Mouse (Mus musculus): ENCODE data around the gene Syce3. TPM values are rescaled to one million over a fixed set of nuclear protein-coding genes. Genes with fewer than 3 reads are reported as not detected.
"Not testable (repeated sequence)": the region's sequence is repeated elsewhere in the genome, so short reads cannot be mapped to it uniquely, and the experiment has no call there.

Gene Syce3
- not detected for total RNA-seq (2021)
- long read RNA-seq, experiment 1, partial matches to known transcripts, result 1 of 2 reads
- long read RNA-seq, experiment 1, other reads (novel, unspliced or antisense), result 1 of 2 reads
- long read RNA-seq, experiment 2, partial matches to known transcripts, result 0 of 2 reads
- long read RNA-seq, experiment 2, other reads (novel, unspliced or antisense), result 2 of 2 reads

DNA sequence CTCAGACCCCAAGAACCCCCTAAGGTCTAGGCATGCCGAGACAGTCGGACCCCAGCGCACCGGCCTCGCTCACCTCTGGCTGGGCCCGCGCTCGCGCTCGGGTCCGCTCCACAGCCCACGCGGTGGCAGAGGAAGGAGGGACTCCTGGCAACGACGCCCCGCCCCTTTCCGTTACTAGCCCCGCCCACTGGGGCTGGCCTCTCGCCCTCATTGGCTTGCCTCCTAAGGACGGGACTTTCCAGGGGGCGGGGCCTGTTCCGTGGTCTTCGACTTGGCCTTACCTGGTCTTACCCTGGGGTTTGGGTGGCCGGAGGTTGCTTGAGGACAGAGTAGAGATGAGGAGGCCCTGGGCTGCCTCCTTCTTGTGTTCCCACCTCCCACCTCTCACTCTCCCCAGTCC is at the start of gene Syce3:
TSS of gene Syce3 (minus strand) at position 386 of the 400 bp plus-strand sequence.
- no peak for DNase-seq

DNA sequence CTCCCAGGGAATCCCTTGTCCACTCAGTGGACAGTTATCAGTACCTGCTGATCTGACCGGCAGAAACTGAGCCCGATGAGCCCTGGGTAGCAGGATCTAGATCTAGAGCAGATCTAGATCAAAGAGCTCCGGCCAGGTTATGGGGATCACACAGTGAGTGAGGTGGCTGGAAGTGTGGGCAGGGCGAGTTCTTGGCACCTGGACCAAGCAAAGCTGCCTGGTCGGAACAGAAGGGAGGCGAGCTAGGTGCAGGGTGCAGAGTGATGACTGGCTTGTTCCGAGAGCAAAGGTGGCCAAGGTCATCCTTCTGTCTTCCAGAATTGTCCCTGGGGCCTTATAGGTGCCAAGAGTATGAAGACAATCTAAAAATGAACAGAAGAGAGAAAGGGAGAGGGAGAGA is 49.5 kb upstream of the Syce3 start:
- DNase-seq, result no peak

DNA sequence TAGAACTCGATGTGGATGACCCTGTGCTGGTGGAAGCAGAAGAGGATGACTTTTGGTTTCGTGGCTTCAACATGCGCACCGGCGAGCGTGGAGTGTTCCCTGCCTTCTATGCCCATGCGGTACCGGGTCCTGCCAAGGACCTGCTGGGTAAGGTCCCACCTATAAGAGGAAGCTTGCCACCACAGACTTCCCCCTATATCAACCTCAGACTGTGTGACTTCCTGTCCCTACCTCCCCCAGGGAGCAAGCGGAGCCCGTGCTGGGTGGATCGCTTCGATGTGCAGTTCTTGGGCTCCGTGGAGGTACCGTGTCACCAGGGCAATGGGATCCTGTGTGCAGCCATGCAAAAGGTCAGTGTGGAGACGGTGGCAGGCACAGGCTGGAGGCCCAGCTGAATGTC is 48.6 kb upstream of the Syce3 start:
- DNase-seq, result no peak

DNA sequence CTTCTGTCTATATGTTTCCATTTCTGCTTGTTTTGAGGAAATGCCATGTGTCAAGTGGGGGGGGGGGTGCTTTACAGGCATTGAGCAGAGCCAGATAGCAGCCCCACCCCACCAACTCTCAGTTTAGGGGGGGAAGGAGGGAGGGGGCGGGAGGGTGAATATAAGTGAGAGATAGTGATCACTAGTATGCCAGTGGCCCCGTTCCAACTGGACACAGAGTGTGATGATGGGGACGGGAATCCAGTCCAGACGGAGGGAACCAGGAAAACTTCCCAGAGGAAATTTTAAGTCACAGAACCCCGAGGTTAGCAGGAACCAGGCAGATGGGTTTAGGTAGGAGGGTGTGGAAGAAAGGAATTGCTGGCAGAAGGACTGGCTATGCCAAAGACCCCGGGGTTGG is 45.3 kb upstream of the Syce3 start:
- no peak for DNase-seq

DNA sequence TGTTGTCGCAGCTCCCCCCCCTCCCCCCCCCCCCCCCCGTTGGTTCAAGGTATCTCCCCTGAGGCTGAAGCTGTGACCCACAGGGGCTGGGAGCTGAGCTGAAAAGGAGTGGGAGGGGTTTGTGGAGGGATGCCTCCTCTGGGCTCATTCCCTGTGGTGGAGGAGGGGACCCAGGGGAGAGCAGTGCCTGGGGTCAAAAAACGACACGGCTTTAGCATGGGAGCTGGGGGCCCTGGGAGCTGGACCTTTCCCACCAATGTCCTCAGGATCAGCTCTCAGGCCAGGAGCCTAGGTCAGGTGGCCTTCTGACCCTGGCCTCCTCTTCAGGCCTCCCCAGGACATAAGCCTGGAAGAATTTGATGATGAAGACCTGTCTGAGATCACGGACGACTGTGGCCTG is 44.6 kb upstream of the Syce3 start:
- DNase-seq, result no peak

DNA sequence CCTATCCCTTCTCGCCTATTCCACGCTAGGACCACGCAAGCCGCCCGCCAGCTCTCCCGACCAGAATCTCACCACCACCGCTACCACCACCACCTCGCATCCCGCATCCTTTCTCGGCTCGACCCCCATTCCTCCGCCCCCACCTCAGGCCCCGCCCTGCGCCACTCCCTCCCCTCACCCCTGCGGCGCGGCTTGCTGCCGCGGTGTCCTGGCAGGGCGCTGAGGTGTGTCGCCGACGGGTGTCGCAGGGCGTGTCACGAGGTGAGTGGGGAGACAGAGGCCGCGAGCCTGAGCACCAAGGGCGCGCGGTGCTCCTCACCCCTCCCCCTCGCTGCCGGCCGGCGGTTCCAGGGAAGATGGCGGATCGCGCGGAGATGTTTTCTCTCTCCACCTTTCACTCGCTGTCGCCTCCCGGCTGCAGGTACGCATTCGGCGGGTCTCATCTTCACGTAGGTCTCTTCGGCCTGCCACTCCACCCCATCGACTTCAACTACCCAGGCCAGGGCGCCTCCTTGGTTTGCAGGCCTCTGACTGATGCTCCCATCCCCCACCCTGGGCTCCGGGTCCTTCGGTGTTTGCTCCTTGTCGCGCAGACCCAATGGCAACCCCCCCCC is 43.7 kb upstream of the Syce3 start, which contains the start of gene Mapk8ip2:
TSS of gene Mapk8ip2 (plus strand) at position 49 of the 614 bp plus-strand sequence.
- DNase-seq, result no peak

DNA sequence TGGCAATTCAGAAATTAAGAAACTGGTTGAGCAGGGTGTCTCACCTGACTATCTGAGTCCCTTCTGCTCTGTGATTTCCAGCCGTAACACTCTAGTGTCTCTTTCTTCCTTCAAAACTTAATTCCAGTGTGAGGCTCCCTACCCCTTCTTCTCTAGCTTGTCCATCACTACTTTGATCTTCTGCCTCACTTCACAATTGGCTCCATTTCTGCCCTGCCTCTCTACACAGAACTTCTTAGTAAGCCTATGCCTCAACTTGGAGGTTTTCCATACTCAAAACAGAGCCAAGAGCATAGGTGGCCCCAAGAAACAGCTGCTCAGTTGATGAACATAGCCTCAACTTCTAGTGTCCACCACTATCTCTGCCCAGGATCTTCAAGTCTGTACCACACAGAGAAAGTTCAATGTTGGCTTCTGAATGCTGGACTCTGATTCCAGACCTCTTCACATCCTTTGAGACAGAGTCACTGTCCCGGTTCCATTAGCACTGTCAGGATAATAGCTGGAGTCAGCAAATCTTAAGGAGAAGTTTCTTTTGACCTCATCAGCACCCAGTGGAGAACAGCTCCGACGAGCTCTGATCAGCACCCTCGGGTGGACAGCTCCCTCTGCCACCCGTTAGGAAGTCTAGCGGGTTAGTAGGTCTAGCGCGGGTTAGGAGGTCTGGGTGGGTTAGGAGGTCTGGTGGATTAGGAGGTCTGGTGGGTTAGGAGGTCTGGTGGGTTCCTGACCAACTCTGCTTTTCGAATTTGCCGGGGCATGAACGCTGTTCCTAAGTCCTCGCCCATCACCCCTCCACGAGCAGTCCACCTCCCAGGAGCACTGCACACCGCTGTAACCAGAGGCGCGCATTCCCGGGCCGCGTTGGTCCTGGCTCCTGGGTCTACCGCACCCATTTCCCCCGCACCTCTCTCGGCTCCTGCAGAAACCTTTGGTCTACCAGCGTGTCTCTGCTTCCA is 42.9 kb upstream of the Syce3 start:
- DNase-seq, result peak in 1 of 2 experiments; percentile 80

DNA sequence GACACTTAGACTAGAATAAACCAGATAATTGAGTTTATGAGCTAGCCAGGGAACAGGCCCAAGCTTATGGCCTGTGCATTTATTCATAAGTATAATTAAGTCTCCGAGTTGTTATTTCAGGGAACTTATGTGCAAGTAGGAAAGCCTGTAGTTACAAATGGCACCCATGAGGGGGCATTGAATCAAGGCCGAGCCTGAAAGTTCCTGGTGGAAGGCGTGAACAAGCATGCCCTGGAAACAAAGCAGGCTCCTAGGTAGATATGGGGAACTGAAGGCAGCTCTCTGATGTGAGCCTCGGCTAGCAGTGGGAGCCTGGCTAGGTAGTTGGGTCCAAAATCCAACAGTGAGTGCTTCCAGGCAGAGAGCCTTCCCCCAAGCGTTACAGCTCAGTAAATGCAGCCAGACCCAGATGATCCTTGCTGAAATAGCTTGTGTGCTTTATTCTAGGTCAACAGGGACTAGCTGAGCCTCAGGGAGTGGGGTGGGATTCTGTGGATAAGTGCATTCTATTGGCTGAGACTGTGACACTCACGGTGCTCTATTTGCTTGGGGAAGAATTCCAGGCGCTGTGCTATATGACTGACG is 32.3 kb upstream of the Syce3 start:
- no peak for DNase-seq

DNA sequence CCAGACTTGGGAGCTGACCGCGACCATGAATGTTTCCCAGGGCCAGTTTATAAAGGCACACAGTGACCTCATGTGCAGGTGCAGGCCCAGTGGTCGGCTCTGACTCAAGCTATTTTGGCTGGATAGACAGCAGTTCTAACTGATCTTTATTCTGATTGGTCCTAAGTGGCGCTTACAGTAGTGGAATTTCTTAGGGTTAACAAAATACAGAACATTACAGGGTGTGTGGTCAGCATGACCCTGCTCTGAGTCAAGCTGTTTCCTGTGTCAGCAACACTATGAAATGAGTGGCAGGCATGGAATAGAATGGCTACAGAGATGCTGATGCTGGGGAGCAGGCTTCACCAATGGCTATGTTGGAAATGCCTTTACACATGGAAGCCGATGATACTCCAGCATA is 25.6 kb upstream of the Syce3 start:
- DNase-seq, result no peak

DNA sequence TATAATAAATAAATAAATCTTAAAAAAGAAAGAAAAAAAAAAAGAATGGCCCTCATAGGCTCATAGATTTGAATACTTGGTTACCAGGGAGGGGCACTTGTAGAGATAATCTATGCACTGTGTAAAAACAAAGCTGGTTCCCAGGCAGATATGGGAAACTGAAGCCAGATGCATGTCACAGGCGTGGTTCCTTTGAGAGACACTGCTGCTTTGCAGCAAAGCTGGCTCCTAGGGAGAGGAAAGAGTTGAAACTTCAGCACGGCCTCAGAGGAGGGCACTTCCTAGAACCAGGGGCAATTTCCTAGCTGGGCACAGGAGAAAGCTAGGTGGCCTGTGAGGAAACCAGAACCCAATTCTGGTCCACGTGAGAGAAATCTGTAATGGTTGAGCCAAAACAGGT is 23.8 kb upstream of the Syce3 start:
- DNase-seq, result no peak

DNA sequence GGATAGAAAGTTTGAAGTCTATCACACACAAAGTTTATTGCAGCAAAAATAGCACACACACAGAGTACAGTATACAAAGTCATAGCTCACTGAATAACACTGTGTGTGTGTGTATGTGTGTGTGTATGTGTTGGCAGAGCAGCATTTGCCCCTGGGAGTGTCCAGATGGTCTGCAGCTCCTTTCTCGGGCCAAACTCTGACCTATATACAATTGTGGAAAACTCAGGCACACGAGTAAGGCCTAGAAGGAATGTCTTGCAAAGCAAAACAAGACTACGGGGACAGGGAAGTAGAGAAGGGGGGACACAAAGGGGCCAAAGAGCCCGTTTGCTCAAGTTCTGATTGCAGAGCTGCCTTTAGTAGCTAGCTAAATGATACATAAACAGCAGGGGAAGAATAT is 22.6 kb upstream of the Syce3 start:
- no peak for DNase-seq

DNA sequence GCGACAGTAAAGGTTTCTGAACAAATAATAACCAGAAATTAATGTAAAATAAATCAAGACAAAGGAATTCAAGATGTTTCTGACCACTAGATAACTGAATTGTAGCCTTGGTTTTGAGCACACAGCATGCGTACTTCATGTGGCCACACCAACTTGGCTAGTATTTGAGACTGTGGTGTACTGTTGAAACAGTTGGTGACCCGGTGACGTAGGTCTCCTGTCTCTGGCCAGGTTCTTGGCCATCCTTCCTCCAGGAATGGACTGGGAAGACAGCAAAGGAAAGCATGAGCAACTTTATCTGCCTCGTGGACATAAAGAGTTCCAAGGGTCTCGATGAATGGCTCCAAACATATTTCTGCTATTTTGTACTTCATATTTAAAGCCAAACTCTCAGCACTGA is 21.5 kb upstream of the Syce3 start:
- no peak for DNase-seq

DNA sequence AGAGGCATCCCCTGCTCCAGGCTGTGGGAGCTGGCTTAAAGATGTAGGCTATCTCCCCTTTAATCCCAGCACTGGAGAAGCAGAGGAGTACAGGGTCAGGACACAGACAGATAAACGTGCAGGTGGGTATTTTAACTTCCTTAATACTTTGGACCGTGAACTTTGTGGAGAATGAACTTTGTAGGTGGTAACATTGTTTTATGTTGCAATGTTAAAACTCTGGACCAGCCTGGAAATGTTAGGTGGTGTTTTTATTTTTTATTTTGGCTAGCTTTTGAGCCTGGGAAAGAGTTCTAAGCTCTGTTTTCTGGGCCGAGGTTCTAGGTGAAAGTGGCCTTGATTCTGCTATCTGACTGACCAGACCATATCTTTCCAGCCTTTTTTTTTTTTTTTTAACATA is 21.0 kb upstream of the Syce3 start:
- DNase-seq, result no peak

DNA sequence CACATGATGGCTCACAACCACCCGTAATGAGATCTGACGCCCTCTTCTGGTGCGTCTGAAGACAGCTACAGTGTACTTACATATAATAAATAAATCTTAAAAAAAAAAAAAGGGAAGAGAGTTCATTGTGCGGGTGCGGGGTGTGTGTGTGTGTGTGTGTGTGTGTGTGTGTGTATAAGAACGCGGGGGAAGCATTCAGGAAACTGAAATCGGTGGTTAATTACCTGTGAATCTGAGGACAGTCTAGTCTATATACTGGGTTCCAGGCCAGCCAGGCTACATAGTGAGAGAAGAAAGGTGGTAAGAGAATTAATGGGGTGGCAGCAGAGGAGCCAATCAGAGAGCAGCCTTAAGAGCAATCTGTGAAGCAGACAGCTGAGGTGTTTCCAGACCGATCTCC is 20.5 kb upstream of the Syce3 start:
- not testable (repeated sequence) for DNase-seq

DNA sequence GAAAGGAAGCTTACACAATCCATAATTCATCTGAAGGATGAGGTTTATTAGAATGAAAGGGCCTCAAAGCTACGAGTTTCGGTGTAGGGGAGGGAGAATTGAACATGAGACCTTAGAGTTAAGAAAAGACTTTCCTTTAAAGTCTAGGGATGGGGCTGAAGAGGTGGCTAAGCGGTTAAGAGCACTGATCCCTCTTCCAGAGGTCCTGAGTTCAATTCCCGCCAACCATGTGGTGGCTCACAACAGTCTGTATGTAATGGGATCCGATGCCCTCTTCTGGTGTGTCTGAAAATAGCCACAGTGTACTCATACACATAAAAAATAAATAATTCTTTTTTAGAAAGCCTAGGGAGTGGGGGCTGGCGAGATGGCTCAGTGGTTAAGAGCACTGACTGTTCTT is 20.0 kb upstream of the Syce3 start:
- peak in 1 of 2 experiments; percentile 12 for DNase-seq

DNA sequence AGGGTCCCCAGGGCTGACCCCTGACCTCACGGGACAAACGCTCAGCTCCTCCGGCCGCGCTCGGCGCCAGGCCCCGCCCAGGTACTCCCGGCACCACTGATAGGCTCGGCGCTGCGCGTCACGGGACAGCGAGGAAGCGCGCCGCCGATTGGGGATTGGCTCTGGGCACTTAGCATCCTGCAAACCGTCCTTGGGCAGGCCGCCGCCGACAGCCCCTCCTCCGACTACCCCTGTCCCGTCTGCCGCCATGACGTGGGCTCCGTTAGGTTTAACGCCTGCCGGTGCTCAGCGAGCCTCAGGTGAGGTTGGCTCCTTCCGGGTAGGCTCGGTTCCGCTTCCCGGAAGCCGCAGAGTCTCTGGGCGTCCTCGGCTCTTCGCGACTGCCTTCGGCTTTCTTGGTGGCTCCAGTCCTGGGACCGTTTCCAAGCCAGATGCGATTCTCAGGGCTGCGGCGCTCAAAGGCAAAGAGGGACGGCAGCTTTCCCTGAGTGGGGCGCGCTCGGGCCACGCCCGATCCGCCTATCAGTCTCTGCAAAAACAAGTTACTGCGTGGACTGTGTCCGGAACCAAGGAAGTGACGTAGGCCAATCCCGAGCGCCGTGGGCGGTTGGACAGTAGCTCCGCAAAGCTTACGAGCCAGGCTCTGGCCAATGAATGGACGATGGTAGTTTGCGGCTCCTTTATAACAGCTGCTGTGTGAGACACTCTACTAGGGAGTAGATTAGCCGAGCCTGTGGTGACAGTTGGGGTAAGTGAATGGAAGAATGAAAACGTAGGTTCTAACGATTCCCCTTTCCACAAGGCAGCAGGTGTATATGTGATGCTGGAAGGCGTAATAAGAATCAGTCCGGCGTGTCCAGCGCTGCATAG is 19.3 kb upstream of the Syce3 start, which contains the start of the genes C730034F03Rik, Gm44502 and Chkb:
TSS of gene C730034F03Rik (plus strand) at position 238 of the 870 bp plus-strand sequence.
TSS of gene Gm44502 (minus strand) at position 345 of the 870 bp plus-strand sequence.
TSS of gene Chkb (minus strand) at position 557 of the 870 bp plus-strand sequence.
- DNase-seq, result peak; percentile 93 to 96

DNA sequence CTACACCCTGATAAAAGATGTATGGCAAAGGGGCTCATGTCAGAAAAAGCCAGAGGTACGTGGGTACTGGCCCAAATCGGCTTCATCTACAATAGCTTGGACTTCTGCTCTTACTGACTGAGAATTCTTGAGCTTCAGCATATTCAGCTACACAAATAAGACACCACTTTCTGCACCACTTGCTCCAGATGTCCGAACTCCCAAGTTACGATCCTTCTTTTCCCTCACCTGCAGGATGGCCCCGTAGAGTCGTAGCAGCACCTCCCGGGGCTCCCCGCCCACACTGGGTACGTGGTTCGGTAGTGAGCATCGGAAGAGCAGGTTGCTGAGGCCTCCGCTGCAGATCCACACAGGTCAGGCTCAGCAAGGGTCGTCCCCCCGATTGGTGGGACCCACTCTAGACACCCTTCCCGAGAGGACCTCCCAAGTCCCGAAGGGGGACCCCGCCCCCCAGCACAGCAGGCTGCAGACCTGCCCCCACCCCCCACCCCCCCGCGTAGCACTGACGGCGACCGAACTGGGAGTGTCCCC is 18.6 kb upstream of the Syce3 start:
- no peak for DNase-seq

DNA sequence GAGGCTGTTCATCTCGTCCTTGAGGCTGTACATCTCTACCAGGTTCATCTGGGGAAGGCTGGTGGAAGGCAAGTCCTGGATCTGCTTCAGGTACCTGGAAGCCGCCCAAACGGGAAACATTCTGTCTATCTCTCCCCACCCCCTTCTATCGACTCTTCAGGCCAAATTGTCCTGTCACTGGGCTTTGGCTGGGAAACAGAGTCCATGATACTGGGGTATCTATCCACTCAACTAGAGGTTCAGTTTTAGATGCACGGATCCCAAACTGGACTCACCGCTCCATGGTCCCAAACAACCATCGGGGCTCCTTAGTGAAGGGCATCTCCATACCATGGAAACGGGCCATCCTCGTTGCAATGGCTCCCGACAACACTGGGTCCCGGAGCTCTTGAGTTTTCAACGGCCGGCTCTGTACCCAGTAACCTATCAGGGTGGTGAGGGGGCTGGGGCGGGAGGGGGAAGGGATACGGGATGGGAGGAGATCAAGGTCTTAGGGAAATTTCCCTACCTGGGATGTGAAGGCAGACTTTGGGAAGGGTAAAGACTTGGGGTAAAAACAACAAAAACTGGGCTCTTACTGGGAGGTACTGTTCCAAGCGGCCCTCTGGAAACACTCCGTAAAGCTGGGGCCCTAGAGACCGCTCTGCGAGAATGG is 18.0 kb upstream of the Syce3 start:
- DNase-seq, result peak in 1 of 2 experiments; percentile 41

DNA sequence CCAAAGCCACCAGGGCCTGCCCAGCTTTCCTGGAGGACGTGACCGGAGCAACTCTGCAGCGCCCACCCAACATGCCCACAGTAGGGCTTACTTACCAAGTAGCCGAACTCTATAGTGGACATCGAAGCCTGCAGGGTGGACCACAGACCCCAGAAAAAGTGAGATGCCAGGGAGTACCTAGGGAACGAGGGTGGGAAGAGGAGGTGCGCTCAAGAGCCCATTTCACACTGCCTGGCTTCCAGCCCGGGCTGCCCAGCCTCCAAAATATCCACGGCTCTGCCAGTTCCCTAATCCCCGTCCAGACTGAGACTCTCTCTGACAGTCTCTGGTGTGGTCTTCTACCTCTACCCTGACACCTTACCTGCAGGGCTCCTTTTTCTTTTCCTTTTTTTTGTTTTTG is 16.4 kb upstream of the Syce3 start:
- DNase-seq, result peak; percentile 65 to 73

DNA sequence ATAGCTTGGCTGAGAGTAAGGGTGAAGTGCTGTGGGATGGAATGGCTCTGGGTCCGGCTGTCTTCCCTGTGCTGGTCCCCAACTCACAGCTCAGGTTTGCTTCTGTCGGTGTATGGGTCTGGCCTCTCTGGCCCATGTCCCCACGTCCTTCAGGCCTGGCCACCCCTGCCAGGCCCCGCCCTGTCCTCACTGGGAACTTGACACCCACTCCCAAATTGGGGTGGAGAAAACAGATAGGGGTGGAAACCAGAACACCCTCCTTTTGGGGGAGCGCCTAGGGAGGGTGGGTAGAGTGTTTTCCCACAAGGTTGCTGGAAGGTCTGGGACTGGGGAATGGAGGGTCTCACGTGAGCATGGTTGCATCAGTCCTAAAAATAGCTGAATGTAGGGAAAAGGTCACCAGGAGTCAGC is 15.4 kb upstream of the Syce3 start, which contains the start of gene Cpt1b:
TSS of gene Cpt1b (minus strand) at position 153 of the 411 bp plus-strand sequence.
- DNase-seq, result peak; percentile 81 to 90

Measured in heart, adult 18-20 months (tissue).